Mouse (Mus musculus) urinary bladder, adult 2 months (tissue): Measurements from ENCODE around the gene Ktn1. TPM values are rescaled to one million over a fixed set of nuclear protein-coding genes. Genes with fewer than 3 reads are reported as not detected.

ENCODE experiments used
- DNase-seq: peaks from one replicate; pipeline ENCODE4 v3.0.0; 2022; ENCODE audit warnings: low spot score
- polyA plus RNA-seq: library from polyadenylated mRNA; depleted of rRNA; stranded (reverse); fragments of >200 nt; gene quantifications from 2 replicates; pipeline ENCODE4 v1.2.3, GENCODE M21; 2012

Ktn1 gene
- polyA plus RNA-seq, 1 experiment: 50.8 TPM

DNA sequence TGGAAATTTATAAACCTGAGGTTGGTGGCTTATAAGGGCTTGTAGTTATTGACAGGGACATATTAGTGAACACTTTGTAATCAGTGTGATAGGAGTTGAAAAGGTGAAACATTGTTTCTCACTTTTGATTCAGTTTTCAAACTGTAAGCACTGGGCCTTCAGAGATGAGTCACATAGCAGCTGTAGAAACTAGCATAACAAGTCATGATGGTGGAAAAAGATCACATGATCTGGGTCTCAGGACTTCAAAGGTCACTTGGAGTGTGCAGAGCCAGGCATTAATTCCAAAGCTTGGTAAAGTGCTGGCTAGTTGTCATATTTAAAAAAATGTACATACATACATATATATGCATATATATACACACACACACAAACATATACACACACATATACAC lies 16.2 kb downstream of the Ktn1 start:
- DNase-seq: no peak

DNA sequence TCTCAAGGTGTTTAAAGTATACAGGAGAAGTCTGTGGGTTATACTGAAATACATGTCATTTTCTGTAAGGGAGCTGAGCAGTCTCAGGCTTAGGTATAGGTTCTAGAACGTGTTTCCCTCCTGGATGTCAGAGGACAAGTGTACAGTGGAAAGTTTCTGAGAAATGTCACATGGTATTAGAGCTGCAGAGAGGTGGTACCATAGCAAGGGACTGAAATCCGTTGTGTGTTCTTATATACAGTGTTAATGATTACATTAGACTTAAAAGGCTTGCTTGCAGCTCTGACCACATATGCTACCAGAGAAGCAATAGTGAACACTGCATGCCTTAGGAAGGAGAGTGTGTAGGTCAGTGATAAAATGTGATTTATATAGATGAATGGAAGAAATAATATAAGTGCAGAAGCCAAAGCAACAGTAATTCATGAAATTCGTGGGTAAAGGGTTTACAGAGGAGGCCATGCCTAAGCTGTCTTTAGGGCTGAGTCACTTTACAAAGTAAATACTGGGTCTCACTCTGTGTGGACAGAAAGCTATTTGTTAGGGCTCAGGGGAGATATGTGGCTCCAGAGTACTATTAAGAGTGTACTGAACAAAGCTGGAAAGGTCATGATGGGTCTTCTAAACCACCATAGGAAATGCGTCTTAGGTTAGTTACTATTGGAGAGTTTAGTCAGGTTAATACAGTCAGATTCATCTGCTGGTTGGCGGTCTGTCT lies 17.0 kb downstream of the Ktn1 start:
- no peak for DNase-seq

DNA sequence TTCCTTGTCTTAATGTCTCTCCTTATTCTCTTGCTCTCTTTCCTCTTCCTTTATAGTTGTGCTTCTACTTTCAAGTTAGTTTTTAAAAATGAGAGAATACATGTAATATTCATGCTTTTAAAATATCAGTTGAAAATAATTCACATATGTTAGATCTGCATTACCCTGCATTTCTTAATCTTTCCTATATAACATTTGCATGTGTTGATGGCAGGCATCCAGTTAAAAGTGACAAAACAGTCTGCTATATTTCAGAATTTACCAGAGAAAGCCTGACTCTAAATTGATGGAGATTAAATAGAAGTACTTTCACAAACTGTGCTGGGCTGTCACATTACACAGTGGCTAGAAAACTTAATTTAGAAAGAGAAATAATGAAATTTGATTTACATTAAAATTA lies 19.8 kb downstream of the Ktn1 start:
- no peak for DNase-seq

DNA sequence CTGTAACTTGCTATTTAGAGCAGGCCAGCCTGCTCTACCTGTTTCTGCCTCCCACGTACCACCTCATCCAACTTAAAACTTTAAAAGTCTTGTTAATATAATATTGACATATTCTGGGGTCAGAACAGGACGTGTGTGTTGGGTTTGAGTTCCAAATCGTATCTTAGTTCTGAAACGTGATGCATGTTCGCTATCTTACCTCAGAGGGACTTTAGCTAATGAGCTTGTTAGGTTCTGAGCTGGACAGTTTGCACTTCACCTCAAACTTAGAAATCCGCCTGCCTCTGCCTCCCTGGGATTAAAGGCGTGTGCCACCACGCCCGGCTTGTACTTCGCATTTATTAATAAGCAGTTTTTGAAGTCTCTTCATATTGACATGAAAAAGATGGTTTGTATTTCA lies 34.6 kb downstream of the Ktn1 start:
- DNase-seq: no peak

DNA sequence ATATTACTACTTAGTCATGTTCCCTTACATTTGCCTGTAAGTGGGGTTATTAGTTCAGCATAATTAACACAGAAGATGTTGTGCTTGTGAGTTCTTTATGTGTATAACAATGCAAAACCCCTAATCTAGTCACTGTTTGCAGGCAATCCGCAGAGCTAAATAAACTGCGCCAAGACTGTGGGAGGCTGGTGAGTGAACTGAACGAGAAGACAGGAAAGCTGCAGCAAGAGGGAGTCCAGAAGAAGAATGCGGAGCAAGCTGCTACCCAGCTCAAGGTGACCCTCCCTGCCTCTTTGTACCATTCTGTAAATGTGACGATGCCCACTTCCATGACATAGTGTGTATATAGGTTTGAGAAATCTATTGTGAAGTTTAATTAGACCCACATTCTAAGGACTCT lies 36.3 kb downstream of the Ktn1 start:
- no peak for DNase-seq

DNA sequence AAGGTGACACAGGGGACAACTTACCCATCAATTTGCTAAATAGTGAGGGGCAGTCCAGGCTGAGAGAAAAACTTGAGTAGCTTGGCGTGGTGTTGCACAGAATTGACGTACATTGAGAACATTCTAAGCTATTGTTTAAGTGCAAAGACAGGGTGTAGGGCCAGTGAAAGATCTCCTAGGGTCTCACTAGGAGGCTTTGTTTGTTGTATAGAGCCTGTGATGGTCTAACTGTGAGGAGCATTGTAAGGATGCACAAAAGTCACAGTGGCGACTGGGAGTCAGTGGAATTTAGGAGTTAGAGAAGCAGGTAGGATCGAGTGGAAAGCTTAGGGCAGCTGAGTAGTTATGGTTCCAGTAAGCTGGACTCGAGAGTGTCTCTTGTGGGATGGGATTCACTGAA lies 50.9 kb downstream of the Ktn1 start:
- DNase-seq: no peak

DNA sequence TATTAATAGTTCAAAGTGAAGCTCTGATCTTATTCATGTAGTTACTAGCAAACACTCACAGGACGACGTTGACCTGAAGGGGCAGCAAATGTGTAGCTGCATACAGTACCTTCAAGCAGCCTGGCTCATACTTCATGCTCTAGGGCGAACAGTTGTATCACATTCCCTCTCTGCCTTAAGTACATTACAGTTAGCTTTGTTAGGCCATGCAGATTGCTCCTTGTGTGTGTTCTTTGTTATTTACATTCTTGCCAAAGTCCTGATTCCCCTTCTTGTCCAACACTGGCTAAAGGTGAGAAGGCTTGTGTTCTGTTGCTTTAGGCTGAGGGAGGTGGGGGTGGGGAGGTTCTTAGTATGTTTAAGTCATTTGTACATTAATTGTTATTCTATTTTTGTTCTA lies 61.3 kb downstream of the Ktn1 start:
- DNase-seq: no peak

DNA sequence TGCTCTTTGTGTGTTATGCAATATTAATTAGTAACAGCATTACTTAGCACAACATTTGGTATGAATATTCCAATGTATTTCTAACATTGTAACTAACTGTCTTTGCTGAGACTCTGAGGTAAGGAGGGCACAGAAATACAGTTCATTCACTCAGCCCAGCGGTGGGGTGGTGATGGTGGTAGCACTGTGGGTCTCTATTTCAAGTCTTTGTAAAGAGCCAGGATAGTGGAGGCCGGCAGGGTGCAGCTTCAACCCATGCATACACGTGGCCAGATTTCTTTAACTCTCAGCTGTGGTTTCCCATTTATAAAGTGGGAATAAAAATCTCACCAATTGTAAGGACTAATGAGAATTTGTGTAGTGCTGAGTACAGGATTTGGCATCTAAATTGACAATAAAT lies 67.5 kb downstream of the Ktn1 start:
- no peak for DNase-seq

DNA sequence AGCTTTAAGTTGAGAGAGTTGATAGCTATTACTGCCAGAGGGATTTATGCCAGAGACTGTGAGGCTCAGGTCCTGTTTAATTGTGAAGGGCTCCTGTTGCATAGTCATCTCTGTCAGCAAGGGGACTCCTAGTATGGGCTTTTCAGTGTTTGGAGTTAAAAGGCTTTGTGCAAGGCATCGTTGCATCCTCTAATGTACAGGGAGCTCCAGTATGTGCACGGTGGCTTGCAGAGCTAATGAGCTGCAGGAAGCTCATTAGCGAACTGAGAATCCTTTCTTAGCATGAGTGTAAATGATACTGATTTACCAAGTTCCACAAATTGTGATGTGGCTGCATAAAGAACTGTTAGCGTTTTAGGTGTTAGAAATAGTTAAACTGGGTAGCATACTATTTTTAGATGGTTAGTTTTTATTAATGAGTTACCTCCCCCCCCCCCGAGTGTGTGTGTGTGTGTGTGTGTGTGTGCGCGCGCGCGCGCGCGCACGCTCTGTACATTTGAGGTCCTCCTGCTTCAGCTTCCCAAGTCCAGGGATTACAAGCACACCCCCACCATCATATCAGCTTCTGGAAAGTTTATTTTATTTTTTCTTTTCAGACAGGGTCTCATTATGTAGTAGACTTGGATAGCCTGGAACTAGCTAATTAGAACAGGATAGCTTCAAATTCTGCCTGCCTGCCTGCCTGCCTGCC lies 69.8 kb downstream of the Ktn1 start:
- no peak for DNase-seq

DNA sequence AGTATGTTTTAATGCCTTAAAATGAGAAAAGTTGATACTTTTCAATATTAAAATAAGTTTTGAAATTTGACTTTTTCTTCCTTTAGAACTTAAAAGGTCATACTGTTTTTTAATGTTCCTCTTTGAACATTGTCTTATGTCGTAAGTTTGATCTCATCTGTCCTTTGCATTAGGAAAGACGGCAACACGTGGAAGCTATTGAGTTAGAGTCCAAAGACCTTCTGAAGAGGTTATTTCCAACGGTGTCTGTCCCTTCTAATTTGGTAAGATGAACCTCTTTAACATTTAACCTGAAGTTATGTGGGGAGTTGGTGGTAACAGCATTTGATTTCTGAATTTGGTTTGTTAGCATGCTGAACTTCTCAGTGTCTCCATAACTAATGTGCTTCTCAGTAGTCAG lies 71.8 kb downstream of the Ktn1 start:
- no peak for DNase-seq

DNA sequence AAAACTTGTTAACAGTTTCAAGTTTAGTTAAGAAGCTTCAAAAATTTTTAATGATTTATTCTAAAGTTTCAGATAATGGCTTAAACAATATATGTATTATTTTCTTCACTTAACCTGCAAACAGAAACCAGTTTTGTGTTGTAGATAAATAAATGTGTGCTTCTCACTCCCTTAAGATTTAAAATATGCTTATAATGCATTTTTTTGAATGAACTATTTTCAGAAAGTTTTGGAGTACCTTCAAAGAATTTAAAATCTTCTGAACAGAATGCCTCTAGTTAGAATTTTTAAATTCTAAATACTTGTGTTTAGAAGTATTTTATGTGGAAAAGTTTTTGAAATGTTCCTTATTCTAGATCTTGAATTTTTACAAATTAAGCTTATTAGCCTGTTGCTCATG lies 74.8 kb downstream of the Ktn1 start:
- DNase-seq: no peak

DNA sequence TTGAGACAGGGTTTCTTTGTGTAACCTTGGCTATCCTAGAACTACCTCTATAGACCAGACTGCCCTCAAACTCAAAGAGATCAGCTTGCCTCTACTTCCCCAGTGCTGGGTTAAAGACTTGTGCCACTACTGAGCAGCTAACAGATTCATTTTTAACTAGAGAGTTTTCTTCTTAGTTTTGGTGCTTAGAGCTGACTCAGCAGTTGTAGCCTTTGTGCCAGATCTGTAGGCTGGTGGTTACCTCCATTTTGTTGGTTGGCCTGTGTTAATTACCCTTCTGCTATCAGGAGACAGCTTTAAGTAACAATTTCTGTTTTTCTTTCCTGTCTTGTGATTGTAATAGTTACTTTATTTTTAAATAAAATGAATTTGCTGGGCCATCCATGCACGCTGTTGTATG lies 80.3 kb downstream of the Ktn1 start:
- no peak for DNase-seq

DNA sequence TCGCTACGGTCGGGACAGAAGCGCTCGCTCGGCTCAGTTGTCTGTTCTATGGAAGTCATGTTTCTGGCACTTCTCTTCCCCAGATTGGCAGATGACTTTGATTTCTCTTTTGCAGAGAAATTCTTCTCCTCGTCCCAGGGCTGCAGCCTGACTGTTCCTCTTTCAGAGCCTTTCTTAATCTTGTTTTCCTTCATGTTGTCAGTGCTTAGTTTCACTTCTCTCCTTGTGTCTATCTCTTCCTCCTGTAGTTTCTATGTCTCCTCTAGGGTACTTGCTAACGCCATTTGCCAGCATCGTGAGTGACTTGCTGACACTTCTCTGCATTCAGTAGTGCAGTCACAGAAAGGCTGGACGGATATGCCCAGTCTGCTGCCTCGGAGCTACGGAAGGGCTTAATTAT lies 87.1 kb downstream of the Ktn1 start:
- no peak for DNase-seq

DNA sequence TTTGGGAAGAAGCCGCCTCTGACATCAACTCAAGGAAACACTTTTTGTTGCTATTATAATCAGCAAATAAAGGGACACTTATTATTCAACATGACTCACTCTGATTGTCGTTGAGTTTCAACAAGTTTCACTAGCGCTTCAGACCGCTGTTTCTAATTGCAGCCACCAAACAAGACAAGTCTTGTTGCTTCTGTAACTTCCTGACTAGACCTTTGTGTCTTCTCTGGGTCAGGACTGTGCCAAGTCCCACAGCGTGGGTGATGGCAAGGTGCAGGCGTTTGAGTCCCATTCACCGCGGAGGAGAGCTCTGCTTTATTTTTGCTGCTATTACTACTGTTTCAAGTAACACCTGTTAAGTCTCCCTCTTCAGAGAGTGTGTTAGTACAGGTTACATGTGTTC lies 88.2 kb downstream of the Ktn1 start:
- no peak for DNase-seq

DNA sequence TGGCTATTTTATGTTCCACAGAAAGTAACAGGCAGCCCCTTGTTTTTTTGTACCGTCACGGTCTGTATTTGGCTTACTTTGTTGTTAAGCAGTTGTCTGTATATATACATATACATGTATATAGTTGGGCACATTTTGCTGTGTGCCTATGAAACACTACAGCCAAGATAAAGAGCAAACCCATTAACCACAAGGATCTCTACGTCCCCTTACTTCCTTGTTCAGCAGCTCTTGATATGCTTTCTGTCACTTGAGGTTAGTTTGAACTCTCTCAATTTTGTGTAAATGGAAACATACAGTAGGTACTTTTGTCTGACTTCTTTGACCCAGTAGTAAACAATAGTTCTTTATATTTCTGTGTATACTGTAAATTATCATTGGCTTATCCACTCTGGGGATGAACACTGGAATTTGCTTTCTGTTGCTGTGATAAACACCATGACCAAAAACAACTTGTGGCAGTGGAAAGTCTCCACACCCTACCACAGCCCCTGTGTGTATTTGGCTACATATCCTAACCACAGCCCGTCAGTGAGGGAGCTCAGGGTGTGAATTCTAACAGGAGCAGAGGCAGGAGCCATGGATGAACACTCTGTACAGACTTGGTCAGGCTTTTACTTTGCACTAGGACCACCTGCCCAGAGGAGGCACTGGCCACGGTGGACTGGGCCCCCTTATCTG lies 92.2 kb downstream of the Ktn1 start:
- no peak for DNase-seq

DNA sequence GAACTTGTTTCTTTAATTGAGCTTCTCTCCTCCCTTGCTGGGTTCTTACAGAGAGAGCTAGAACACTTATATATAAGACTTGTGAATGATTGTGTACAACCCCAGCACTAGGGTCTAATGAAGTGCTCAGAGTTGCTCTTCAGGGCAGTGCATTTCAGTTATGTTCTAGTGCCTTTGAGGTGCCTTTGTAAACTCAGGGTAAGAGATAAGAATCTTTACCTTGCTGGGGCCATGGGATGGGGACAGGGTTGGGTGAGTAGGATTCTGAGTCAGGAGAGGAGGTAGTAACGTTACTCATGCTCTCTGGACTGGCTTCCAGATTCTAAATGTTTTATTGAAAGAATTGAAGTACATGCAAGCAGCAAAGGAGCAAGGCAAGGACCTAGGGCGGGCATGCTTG lies 92.8 kb downstream of the Ktn1 start:
- DNase-seq: no peak

DNA sequence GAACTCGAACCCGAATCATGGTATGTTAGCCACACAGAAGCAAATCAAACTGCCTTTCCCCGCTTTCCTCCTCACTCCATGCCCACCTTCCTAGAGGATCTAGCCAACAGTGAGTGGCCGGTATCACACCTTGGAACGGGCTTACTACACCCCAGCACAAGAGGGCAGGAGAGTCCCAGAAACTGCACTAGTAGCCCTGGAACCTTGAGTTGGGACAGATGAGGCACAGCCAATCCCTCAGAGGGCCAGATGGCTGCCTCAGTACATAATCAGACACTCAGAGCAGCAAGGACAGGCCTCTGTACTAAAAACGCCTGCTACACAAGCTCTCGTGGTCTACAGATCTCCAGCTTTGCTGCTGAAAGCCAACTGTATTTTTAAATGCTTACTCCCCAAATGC lies 94.4 kb downstream of the Ktn1 start:
- no peak for DNase-seq

DNA sequence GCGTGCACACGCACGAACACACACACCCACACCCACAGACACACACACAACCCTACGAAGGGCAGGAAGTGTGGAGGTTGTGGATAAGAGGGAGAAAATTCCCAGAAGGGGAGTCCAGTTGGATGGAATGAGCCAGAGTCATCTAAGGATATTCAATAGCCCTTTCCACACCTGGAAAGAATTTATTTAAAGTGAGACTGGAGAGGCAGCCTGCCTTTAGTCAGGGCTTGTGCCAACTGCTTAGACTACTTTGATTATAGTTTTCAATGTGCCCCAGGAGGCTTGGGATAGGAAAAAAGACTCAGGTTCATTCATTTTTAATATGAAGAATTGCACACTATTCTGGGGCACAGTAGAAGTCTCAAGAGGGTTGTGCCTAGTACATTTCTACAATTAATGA lies 96.8 kb downstream of the Ktn1 start:
- no peak for DNase-seq

DNA sequence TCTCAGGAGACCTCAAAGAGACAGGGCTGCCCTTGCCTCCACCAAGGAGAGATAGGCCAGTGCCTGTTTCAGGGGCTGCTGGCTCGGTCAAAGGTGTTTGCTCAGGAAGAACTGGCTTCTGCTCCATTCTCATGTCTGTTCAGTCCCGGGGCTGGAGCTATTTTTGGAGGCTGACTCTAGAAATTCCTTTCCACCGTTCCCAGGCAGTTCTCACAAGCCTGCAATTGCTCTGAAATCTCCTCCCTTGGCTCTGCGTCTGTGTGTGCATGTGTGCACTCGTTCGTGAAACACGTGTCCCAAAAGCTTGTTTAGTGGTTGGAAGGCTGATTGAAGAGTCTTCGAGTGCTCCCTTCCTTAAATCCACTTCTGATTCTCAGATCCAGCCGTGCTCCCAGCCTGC lies 99.3 kb downstream of the Ktn1 start:
- DNase-seq: no peak

DNA sequence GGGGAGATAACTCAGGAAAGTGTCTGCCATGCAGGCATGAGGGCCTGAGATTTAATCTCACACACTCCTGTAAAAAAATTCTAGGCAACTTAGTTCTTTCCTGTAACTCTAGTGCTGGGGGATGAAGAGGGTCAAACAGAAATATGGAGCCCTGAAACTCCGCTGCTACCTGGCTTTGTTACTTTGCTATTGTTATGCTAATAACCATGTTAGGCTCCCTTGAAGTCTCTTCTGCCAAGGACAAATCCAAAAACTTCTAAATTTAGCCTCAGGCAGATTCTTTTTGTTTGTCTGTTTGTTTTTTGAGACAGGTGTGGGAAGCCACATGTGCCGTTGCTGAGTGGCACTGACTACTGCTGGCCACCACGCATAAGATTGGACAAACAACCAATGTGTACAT lies 100.5 kb downstream of the Ktn1 start:
- DNase-seq: no peak

DNA sequence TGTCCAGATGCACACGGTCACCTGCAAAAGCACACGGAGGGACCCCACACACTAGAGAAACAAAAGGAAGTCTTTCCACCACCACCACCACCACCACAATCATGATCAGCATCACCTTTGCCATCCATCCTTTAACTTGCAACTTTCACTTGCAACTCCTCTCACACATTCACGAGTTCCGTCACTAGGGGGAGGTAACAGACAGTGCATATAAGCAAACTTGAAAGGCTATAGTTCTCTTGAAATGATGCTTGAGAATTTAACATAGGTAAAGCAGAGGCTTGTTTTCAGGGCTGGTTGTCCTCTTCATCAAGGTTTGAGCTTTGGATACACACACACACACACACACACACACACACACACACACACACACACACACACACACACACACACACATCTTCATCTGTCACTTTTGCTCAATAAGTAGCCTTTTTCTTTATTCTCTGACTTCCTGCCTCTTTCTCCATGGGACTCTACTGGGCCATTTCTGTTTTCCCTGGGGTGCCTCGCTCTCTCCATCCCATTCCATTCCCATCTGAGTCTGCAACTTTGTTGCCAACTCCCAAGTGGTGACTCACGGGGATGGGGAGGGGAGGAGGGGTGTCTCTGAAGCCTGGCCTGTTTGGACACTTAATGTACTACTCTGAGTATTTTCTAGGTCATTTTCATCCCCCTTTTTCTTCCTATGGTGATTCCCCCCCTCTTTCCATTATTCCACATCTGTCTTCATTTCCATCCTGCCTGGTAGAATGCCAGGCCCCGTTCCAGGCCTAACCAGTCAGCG lies 103.4 kb downstream of the Ktn1 start:
- DNase-seq: no peak

DNA sequence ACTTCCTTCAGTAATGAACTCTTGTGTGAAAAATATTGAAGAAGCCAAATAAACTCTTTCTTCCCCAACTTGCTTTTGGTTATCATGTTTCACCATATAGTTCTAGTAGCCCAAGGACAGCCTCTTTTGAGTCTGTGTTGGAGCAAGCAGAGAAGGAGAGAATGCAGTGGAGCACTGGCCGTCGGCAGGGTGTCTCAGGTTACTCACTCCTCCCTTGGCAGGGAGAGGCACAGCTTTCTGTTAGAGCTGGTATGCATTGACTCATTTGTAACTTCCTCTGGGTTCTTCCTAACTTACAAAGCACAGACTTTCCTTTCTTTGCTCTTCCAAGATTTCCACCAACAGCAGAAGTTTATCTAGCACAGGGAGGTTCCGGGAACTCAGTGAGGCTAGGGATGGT lies 105.3 kb downstream of the Ktn1 start:
- no peak for DNase-seq
